Mouse (Mus musculus) olfactory bulb, adult 2 months (tissue): ENCODE results near the gene Tbcel.

Experiments used
- CTCF ChIP-seq: fragments of 200-500 bp; IDR thresholded peaks from 2 replicates; pipeline ENCODE4 v1.5.1; 2012; ENCODE audit warnings: low read depth, mild to moderate bottlenecking, low read length, moderate library complexity; ENCODE audit not compliant: insufficient read depth
- POLR2A ChIP-seq: fragments of 200-500 bp; IDR thresholded peaks from 2 replicates; pipeline ENCODE4 v1.6.1; 2012; ENCODE audit warnings: mild to moderate bottlenecking, low read depth, low read length, moderate library complexity; ENCODE audit not compliant: insufficient read depth

- TF ChIP-seq CTCF (no peak), POLR2A (no peak)
Observed at GRCm38 (mm10) chr9:42548981-42549380, 41.4 kb upstream of the Tbcel start.
